Mouse (Mus musculus) midbrain, embryonic 13.5 days (tissue): ENCODE data around the gene Zfp672. TPM values are rescaled to one million over a fixed set of nuclear protein-coding genes. Genes with fewer than 3 reads are reported as not detected.
"Not testable (repeated sequence)": the region's sequence is repeated elsewhere in the genome, so short reads cannot be mapped to it uniquely, and the experiment has no call there.

Experiments
- ATAC-seq: fragments of 200-750 bp; cut with Nextera tagmentation; 2 replicates; pipeline ENCODE4 v1.8.0; 2017; ENCODE audit warnings: mild to moderate bottlenecking, moderate TSS enrichment, moderate library complexity
- H3K27ac ChIP-seq: fragments of 300-500 bp; sonication (generic); 2 replicates; pipeline ENCODE4 v1.5.1; 2015; ENCODE audit warnings: inconsistent platforms, mild to moderate bottlenecking, moderate library complexity
- H3K27me3 ChIP-seq: fragments of 300-500 bp; sonication (generic); 2 replicates; pipeline ENCODE4 v1.6.1; 2015; ENCODE audit warnings: mild to moderate bottlenecking, inconsistent platforms
- H3K36me3 ChIP-seq: fragments of 300-500 bp; sonication (generic); 2 replicates; pipeline ENCODE4 v1.6.1; 2015; ENCODE audit warnings: mild to moderate bottlenecking, inconsistent platforms
- H3K4me1 ChIP-seq: fragments of 300-500 bp; sonication (generic); replicated peaks from 2 replicates; pipeline ENCODE4 v1.6.1; 2015; ENCODE audit warnings: inconsistent platforms
- H3K4me2 ChIP-seq: fragments of 300-500 bp; sonication (generic); replicated peaks from 2 replicates; pipeline ENCODE4 v1.6.1; 2015; ENCODE audit warnings: moderate library complexity, mild to moderate bottlenecking, inconsistent platforms
- H3K4me3 ChIP-seq: fragments of 300-500 bp; sonication (generic); replicated peaks from 2 replicates; pipeline ENCODE4 v1.5.1; 2015; ENCODE audit warnings: mild to moderate bottlenecking, inconsistent platforms
- H3K9ac ChIP-seq: fragments of 300-500 bp; sonication (generic); replicated peaks from 2 replicates; pipeline ENCODE4 v1.6.1; 2015; ENCODE audit warnings: mild to moderate bottlenecking, inconsistent platforms
- H3K9me3 ChIP-seq: fragments of 300-500 bp; sonication (generic); 2 replicates; pipeline ENCODE4 v1.6.1; 2016; ENCODE audit warnings: mild to moderate bottlenecking, inconsistent platforms
- WGBS: fragments of 180-500 bp; shearing (Covaris S2); methylation state at CpG from one replicate; pipeline ENCODE4 v1.1.7; 2015; 5-methylcytosine and 5-hydroxymethylcytosine counted together
- polyA plus RNA-seq: library from polyadenylated mRNA; unstranded; fragments of >200 nt; fragmentation: Nextera tagmentation; extraction: Ambion mirVana; gene quantifications from 2 replicates; pipeline ENCODE4 v1.2.1, GENCODE M21; 2015

Gene Zfp672
- 38.6 and 39.7 TPM in 2 replicates for polyA plus RNA-seq

DNA sequence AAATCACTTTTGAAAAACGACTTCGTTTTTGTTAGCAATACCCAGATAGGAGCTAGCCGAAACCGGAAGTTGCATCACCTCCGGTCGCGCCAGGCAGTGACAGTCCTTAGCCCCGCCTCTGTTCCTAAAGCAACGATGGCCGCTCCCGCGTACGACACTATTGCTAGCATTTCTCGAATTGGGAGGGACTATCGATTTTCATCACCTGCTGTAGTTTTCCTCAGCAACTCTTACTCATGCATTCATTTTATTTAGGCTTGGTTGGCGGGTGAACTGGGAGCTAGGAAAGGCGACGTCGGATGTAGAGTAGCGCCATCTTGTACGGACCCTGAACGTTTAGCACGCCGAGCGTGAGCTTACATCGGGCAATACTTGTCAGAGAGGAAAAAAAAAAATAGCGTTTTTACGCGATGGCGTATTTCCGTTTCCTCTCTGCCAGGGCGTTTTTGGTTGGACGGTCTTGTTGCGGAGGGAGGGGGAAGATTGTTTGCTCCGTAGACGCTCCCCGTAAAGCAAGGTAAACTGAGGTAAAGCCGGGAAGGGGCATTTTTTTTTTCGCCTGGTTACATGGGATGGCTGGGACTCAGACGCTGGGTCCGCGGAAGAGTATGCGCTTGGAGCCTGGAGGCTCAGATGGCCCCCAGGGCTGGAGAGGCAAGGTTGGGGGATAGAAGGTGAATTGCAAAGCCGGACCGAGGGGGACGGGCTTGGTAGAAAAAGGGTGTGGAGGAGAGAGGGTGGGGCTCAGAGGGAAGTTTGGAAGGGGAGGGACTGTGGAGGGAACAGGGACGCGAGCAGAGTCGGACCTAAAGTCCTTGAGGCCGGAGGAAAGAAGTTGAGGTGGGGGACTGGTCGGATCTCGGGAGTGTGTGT, at the start of gene Zfp672, which contains the start of gene Sh3bp5l:
TSS of gene Zfp672 (minus strand) at position 64 of the 873 bp plus-strand sequence.
TSS of gene Sh3bp5l (plus strand) at position 449 of the 873 bp plus-strand sequence.
- under 1% methylated on average over 52 of the region's 52 CpGs for WGBS
- Histone ChIP-seq H3K4me1 (peaks cover 47% of the 10 kb centered on the region), H3K4me2 (peak within 1 kb of the TSS; percentile 99)

GRCm38 (mm10) chr11:58379516-58379915, 49.4 kb upstream of the Zfp672 start:
- H3K4me1 ChIP-seq: no peaks in the 10 kb centered on the region
- no peak overlapping the region for H3K4me3 ChIP-seq
- no peak for ATAC-seq
- no peaks in the 10 kb centered on the region for H3K27me3 ChIP-seq
- H3K27ac ChIP-seq: no peak overlapping the region
- H3K4me2 ChIP-seq: no peak overlapping the region
- H3K9ac ChIP-seq: no peak overlapping the region
- no peaks in the 10 kb centered on the region for H3K36me3 ChIP-seq
- H3K9me3 ChIP-seq: no peaks in the 10 kb centered on the region
- 84% methylated on average over 1 of the region's 1 CpGs for WGBS

More for the DNA sequence above, at the start of gene Zfp672, which contains the start of gene Sh3bp5l:
- peak within 1 kb of the TSS; percentile 72 for H3K27ac ChIP-seq
- no peaks in the 10 kb centered on the region for H3K27me3 ChIP-seq
- no peaks in the 10 kb centered on the region for H3K9me3 ChIP-seq
- H3K36me3 ChIP-seq: peaks cover 36% of the 10 kb centered on the region
- H3K4me3 ChIP-seq: peak within 1 kb of the TSS; percentile 84
- peak; percentile 95 for ATAC-seq
- H3K9ac ChIP-seq: peak within 1 kb of the TSS; percentile 87

DNA sequence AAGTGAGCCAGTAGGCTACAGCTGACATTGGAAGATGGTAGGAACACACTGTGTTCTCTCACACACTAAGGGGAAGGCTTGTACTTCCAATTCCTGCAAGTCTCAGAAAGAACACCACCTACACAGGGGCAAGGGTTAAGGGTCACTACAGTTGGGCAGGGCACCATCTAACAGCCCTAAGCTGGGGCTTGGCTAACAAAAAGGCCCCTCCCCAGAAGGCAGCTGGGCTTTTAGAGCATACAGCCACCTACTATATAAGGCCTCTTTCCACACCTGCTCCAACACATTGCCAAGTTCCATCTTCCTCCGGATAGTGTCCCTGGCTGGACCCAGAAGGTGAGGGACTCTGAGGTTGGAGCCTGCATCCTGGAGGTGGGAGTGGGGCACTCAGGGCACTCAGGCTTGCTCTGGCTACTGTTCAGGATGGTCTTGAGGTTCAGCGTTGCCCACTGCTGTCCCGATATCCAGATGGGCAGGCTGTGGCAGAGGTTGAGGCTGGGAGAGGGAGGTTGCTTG, 48.7 kb upstream of the Zfp672 start, which contains the start of gene Lypd8:
TSS of gene Lypd8 (plus strand) at position 281 of the 516 bp plus-strand sequence.
- ATAC-seq: no peak
- 97% methylated on average over 3 of the region's 3 CpGs for WGBS

GRCm38 (mm10) chr11:58377686-58378085, 47.5 kb upstream of the Zfp672 start:
- H3K27me3 ChIP-seq: no peaks in the 10 kb centered on the region
- WGBS: 79% methylated on average over 1 of the region's 1 CpGs
- no peaks in the 10 kb centered on the region for H3K9me3 ChIP-seq
- no peak overlapping the region for H3K4me3 ChIP-seq
- no peaks in the 10 kb centered on the region for H3K36me3 ChIP-seq
- H3K4me2 ChIP-seq: no peak overlapping the region
- H3K4me1 ChIP-seq: no peaks in the 10 kb centered on the region
- H3K9ac ChIP-seq: no peak overlapping the region
- no peak for ATAC-seq
- no peak overlapping the region for H3K27ac ChIP-seq

More for the DNA sequence above, 48.7 kb upstream of the Zfp672 start, which contains the start of gene Lypd8:
- no peaks in the 10 kb centered on the region for H3K4me1 ChIP-seq
- no peak within 1 kb of the TSS for H3K4me3 ChIP-seq
- no peak within 1 kb of the TSS for H3K27ac ChIP-seq
- H3K27me3 ChIP-seq: no peaks in the 10 kb centered on the region
- no peak within 1 kb of the TSS; the same call in 1 of the 2 replicates for H3K9ac ChIP-seq
- H3K36me3 ChIP-seq: no peaks in the 10 kb centered on the region
- H3K9me3 ChIP-seq: no peaks in the 10 kb centered on the region
- no peak within 1 kb of the TSS for H3K4me2 ChIP-seq

DNA sequence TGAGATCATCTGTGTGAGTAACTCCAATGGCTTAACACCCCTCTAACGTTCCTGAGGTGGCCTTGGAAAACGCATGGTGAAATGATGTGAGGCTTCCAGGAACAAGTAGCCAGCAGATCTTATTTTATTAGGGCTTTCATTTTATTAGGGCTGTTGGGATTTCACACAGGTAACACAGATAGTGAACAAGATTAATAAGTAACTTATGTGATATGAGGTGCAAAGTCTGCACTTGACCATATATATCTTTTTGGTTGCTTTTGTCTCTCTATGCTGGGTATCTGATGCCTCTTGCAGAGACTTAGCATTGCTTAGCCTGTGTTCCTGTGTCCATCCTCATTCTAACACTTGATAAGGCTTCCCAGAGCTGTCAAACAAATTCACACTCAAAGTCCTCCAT, 47.1 kb upstream of the Zfp672 start:
- H3K9me3 ChIP-seq: no peaks in the 10 kb centered on the region
- H3K4me2 ChIP-seq: no peak overlapping the region
- H3K9ac ChIP-seq: no peak overlapping the region
- no peak overlapping the region for H3K4me3 ChIP-seq
- H3K27me3 ChIP-seq: no peaks in the 10 kb centered on the region
- H3K4me1 ChIP-seq: no peaks in the 10 kb centered on the region
- WGBS: 91% methylated on average over 2 of the region's 2 CpGs
- no peak for ATAC-seq
- H3K27ac ChIP-seq: no peak overlapping the region
- no peaks in the 10 kb centered on the region for H3K36me3 ChIP-seq

GRCm38 (mm10) chr11:58366191-58366590, 36.1 kb upstream of the Zfp672 start:
- not testable (repeated sequence) for H3K4me2 ChIP-seq, H3K9ac ChIP-seq, H3K27ac ChIP-seq, H3K9me3 ChIP-seq, H3K36me3 ChIP-seq, H3K27me3 ChIP-seq, H3K4me1 ChIP-seq, ATAC-seq, H3K4me3 ChIP-seq
- no CpG with 5 or more reads among the region's 6 CpGs for WGBS

DNA sequence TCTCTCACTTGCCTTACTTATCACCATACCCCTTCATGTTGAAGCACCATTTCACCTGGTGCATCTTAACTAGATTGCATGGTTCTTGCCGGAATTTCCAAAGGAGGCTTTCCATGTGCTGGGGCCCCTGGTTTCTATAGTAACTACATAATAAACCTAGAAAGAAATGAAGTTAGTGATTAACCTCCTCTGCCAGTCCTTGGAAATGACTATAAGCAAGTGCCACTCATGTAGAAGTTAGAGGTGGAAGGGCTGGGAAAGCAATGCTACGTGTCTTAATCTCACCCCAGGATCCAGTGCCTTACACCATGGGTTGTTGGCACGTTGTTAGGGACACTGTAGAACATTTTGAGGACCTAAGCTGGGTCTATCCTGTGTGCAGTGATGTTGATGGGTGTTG, 34.3 kb upstream of the Zfp672 start:
- no peak overlapping the region for H3K4me2 ChIP-seq
- no peaks in the 10 kb centered on the region for H3K9me3 ChIP-seq
- H3K36me3 ChIP-seq: no peaks in the 10 kb centered on the region
- ATAC-seq: no peak
- H3K4me1 ChIP-seq: no peaks in the 10 kb centered on the region
- no peak overlapping the region for H3K9ac ChIP-seq
- no peak overlapping the region for H3K27ac ChIP-seq
- H3K4me3 ChIP-seq: no peak overlapping the region
- WGBS: 70% methylated on average over 3 of the region's 3 CpGs
- no peaks in the 10 kb centered on the region for H3K27me3 ChIP-seq

DNA sequence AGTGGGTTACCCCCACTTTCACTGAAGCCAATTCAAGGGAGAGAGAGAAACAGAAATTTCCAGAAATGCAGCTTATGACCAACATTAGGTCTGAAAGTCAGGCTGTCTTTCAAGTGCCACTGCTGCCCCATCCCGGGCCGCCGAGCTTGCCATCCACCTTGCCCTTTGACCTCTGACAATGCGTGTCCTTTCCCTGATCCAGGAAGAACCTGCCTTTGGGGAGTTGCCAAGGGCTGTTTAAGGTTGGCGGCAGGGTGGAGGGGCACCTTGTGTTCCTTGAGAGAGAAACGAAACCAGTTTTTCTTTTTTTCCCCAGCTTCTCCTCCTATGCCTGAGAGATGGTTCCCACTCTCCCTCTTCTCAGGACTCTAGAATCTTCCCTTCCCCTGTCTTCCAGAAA, 32.4 kb upstream of the Zfp672 start:
- H3K27me3 ChIP-seq, H3K4me3 ChIP-seq, H3K9me3 ChIP-seq, H3K9ac ChIP-seq, ATAC-seq, H3K4me2 ChIP-seq, H3K36me3 ChIP-seq, H3K27ac ChIP-seq, H3K4me1 ChIP-seq: not testable (repeated sequence)
- no CpG with 5 or more reads among the region's 6 CpGs for WGBS

DNA sequence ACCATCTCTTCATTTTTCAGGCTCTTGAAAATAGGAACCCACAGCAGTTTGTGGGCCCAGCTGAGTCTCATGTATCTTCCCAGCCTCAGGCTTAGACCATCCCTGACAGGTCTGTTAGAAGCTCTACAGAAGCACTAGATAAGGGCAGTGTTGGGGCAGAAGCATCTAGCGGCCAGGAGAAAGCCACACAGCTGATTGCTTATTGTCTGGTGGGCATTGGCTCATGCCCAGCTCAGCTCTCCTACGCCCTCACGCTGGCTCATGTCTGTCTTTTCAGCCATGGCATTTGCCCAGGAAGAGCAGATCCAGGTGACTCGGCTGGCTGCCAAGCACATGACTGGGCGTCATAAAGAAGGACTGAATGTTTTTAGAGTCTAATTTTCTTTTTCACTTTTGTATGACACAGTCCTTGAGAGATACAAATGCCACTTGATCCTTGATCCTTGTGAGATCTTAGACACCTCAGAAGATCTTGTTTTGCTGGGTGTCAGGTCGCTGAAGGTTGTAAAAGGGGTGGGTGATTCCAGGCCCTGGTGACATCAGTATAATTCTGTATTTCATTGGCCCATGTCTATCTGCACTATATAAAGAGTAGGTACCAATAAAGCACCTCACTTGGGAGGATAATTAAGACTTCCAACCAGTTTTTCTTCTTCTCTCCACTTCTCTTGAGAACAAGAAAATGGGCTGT, 27.9 kb upstream of the Zfp672 start:
- 90% methylated on average over 6 of the region's 6 CpGs for WGBS
- no peaks in the 10 kb centered on the region for H3K36me3 ChIP-seq
- no peaks in the 10 kb centered on the region for H3K4me1 ChIP-seq
- H3K27ac ChIP-seq: no peak overlapping the region
- no peak overlapping the region for H3K4me2 ChIP-seq
- no peaks in the 10 kb centered on the region for H3K9me3 ChIP-seq
- H3K9ac ChIP-seq: no peak overlapping the region
- ATAC-seq: no peak
- no peaks in the 10 kb centered on the region for H3K27me3 ChIP-seq
- no peak overlapping the region for H3K4me3 ChIP-seq

- Histone ChIP-seq H3K27ac (no peak overlapping the region), H3K4me3 (no peak overlapping the region), H3K36me3 (no peaks in the 10 kb centered on the region), H3K27me3 (no peaks in the 10 kb centered on the region), H3K9me3 (no peaks in the 10 kb centered on the region), H3K4me2 (no peak overlapping the region), H3K9ac (no peak overlapping the region), H3K4me1 (no peaks in the 10 kb centered on the region)
- WGBS: 94% methylated on average over 3 of the region's 3 CpGs
- ATAC-seq: no peak
Observed at GRCm38 (mm10) chr11:58357042-58357441, 26.9 kb upstream of the Zfp672 start.

DNA sequence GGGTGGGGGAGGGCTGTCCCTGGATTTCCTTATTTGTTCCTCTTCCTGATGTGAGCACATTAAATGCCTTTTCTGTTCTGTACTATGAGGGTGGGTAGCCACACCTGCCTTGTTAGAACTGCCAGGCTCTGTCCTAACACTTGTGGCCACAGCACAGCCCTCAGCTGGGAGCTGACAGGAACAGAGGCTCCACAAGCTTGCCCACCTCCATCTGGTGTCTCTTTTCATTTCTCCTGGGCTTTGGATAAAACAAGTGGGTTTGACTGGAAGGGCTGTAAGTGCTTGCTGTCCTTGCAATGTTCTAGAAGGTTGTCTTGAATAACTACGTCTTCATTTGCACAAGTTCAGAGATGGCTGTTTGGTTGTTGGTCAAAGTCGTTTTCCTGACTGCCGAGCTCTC, 24.8 kb upstream of the Zfp672 start:
- Histone ChIP-seq H3K4me1 (no peaks in the 10 kb centered on the region), H3K36me3 (no peaks in the 10 kb centered on the region), H3K27ac (no peak overlapping the region), H3K9ac (no peak overlapping the region), H3K4me3 (no peak overlapping the region), H3K9me3 (no peaks in the 10 kb centered on the region), H3K4me2 (no peak overlapping the region), H3K27me3 (no peaks in the 10 kb centered on the region)
- no peak for ATAC-seq
- 86% methylated on average over 3 of the region's 3 CpGs for WGBS

GRCm38 (mm10) chr11:58354476-58354875, 24.3 kb upstream of the Zfp672 start:
- 79% methylated on average over 10 of the region's 10 CpGs for WGBS
- no peak for ATAC-seq
- H3K9ac ChIP-seq: no peak overlapping the region
- no peaks in the 10 kb centered on the region for H3K27me3 ChIP-seq
- no peak overlapping the region for H3K4me2 ChIP-seq
- no peak overlapping the region for H3K4me3 ChIP-seq
- H3K4me1 ChIP-seq: no peaks in the 10 kb centered on the region
- H3K9me3 ChIP-seq: no peaks in the 10 kb centered on the region
- H3K36me3 ChIP-seq: no peaks in the 10 kb centered on the region
- H3K27ac ChIP-seq: no peak overlapping the region
